Mouse (Mus musculus) testis, adult 10 weeks (tissue): ENCODE results near the gene Anxa3. TPM values are rescaled to one million over a fixed set of nuclear protein-coding genes. Genes with fewer than 3 reads are reported as not detected.

ENCODE experiments used
- polyA plus RNA-seq: library from polyadenylated mRNA; stranded (reverse); fragments of 350-450 nt; fragmentation: Illumina TruSeq; extraction: RNeasy Lipid Tissue Mini Kit (QIAGEN cat#74804); gene quantifications from one replicate; pipeline ENCODE4 v1.2.3, GENCODE M21; 2014; ENCODE audit warnings: low read depth, low replicate concordance

Gene Anxa3
- polyA plus RNA-seq, result 63.9 TPM

GRCm38 (mm10) chr5:96792936-96793718, at the start of gene Anxa3:
TSS of gene Anxa3 (plus strand) at chr5:96793339.

Other genes starting within 250 kb of the Anxa3 start
- gene Bmp2k, start 204.3 kb downstream of the Anxa3 start, polyA plus RNA-seq, result 21.6 TPM